Comparison of ENCODE assay signal across 22 mouse cellular contexts in the genomic region with DNA sequence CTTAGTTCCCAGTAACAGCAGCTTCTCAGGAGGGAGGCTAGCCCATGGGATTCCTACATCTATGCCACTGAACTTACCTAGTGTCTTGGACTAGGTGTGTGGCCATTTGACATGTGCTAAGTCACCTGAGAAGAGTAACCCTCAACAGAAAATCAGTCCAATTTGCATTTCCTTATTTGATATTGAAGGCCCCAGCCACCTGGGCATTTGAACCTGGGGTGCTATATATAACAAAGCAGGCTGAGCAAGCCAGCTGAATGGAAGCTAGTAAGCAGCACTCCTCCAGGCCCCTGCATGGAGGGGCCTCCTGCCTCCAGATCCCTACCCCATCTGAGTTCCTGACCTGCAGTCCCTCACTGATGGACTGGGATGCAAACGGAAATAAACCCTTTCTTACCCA.
DNase-seq lines count a peak whose midpoint lies in the region; ATAC-seq lines count a peak whose summit lies in the region.
"Had no signal": no experiment of that assay in that cellular context is flagged by ENCODE, and none has a peak within 500 bp of the region (broad histone marks: within the 10 kb centered on the region; RNA-seq: fewer than 3 reads in every experiment).

No protein-coding gene starts in this region.

- peak overlapping the region; percentile 40 for H3K4me2 ChIP-seq in heart, embryonic 14.5 days (ENCODE audit: low read length)
- H3K4me2 ChIP-seq in liver, embryonic 11.5 days: no peak overlapping the region
- no peak overlapping the region for H3K4me2 ChIP-seq in hindbrain, embryonic 16.5 days (ENCODE audit: low read length)
- H3K4me2 ChIP-seq: embryonic facial prominence, embryonic 13.5 days; forebrain, embryonic 12.5 days; hindbrain, embryonic 15.5 days had no signal

- no peak overlapping the region for H3K4me3 ChIP-seq in heart, embryonic 14.5 days (ENCODE audit: control insufficient read depth in 1 of 2, insufficient read depth in 1 of 2, low read depth in 1 of 2, low read length in 2 of 2)
- H3K4me3 ChIP-seq in liver, embryonic 11.5 days (ENCODE audit: low read depth, low read length): no peak overlapping the region
- H3K4me3 ChIP-seq in hindbrain, embryonic 16.5 days (ENCODE audit: low read length): no peak overlapping the region
- H3K4me3 ChIP-seq: embryonic facial prominence, embryonic 13.5 days; forebrain, embryonic 12.5 days; heart, embryonic 10.5 days; hindbrain, embryonic 10.5 days; hindbrain, embryonic 15.5 days had no signal

- peak overlapping the region in 1 of 2 experiments; percentile 70; a peak in 1 of 4 replicates for H3K27ac ChIP-seq in heart, embryonic 14.5 days (replicated peaks in 1 of 2; ENCODE audit: control insufficient read depth in 1 of 2, insufficient read depth in 1 of 2, low read depth in 2 of 2, low read length in 2 of 2)
- no peak overlapping the region for H3K27ac ChIP-seq in liver, embryonic 11.5 days (ENCODE audit: low read depth, low read length)
- no peak overlapping the region for H3K27ac ChIP-seq in hindbrain, embryonic 16.5 days (ENCODE audit: low read depth, low read length)
- H3K27ac ChIP-seq: embryonic facial prominence, embryonic 13.5 days; forebrain, embryonic 12.5 days; heart, embryonic 10.5 days; hindbrain, embryonic 10.5 days; hindbrain, embryonic 15.5 days had no signal

- WGBS in heart, embryonic 14.5 days: 46% methylated on average over 1 of the region's 1 CpGs
- WGBS in liver, embryonic 11.5 days: 80% methylated on average over 1 of the region's 1 CpGs
- WGBS in hindbrain, embryonic 16.5 days: 82% methylated on average over 1 of the region's 1 CpGs

- intact Hi-C loops in heart, postnatal 25 days (cut with DNase I): no loop called here

- no peaks in the 10 kb centered on the region for H3K9me3 ChIP-seq in heart, embryonic 14.5 days (ENCODE audit: control insufficient read depth, low read length)
- H3K9me3 ChIP-seq in liver, embryonic 11.5 days (ENCODE audit: control insufficient read depth, low read length): no peaks in the 10 kb centered on the region
- H3K9me3 ChIP-seq in hindbrain, embryonic 16.5 days (ENCODE audit: control insufficient read depth, low read length): no peaks in the 10 kb centered on the region
- H3K9me3 ChIP-seq: embryonic facial prominence, embryonic 13.5 days; forebrain, embryonic 12.5 days; heart, embryonic 10.5 days; hindbrain, embryonic 10.5 days; hindbrain, embryonic 15.5 days had no signal

- no peak for ATAC-seq in heart, embryonic 14.5 days (ENCODE audit: insufficient number of reproducible peaks, insufficient read depth, low FRiP score, low read depth)
- ATAC-seq in liver, embryonic 11.5 days (replicated peaks; ENCODE audit: low FRiP score): no peak
- no peak for ATAC-seq in hindbrain, embryonic 16.5 days
- ATAC-seq: activated CD4-positive, CD25-positive, alpha-beta regulatory T cell, adult 4 months; forebrain, embryonic 16.5 days; inflammation-experienced regulatory T-cells, adult 6 months; Patski had no signal

- H3K36me3 ChIP-seq in heart, embryonic 14.5 days (ENCODE audit: control insufficient read depth, insufficient read depth, low read length): peaks cover 10% of the 10 kb centered on the region; the same call in 1 of the 2 replicates
- H3K36me3 ChIP-seq in liver, embryonic 11.5 days (ENCODE audit: control insufficient read depth, insufficient read depth, low read length): no peaks in the 10 kb centered on the region
- peaks cover 3% of the 10 kb centered on the region; the same call in 1 of the 2 replicates for H3K36me3 ChIP-seq in hindbrain, embryonic 16.5 days (ENCODE audit: control insufficient read depth, insufficient read depth, low read length)
- H3K36me3 ChIP-seq: forebrain, embryonic 12.5 days had no signal

- H3K27me3 ChIP-seq in heart, embryonic 14.5 days (ENCODE audit: control insufficient read depth, insufficient read depth, low read length): no peaks in the 10 kb centered on the region
- no peaks in the 10 kb centered on the region for H3K27me3 ChIP-seq in liver, embryonic 11.5 days (replicated peaks; ENCODE audit: control insufficient read depth, insufficient read depth, low read length)
- no peaks in the 10 kb centered on the region for H3K27me3 ChIP-seq in hindbrain, embryonic 16.5 days (replicated peaks; ENCODE audit: control insufficient read depth, insufficient read depth, low read length)
- H3K27me3 ChIP-seq: CH12.LX; embryonic facial prominence, embryonic 13.5 days; forebrain, embryonic 12.5 days; hindbrain, embryonic 15.5 days; Patski had no signal

- DNase-seq in heart, postnatal 25 days (ENCODE audit: low spot score): no peak
- peak; percentile 75 for DNase-seq in A20 (ENCODE audit: low read depth, low spot score)
- DNase-seq in thymus, postnatal 0 days (ENCODE audit: low spot score): peak; percentile 18
- peak; percentile 34 to 49 for DNase-seq in thymus, postnatal 36 days
- DNase-seq in liver, embryonic 11.5 days (ENCODE audit: low spot score): no peak
- DNase-seq: adrenal gland, postnatal 14 days; cerebellum, adult 11-12 months; cerebellum, adult 9-10 months; gastrocnemius, postnatal 10 days; heart, postnatal 14 days had no signal

- H3K4me1 ChIP-seq in heart, embryonic 14.5 days (ENCODE audit: control insufficient read depth in 2 of 2, insufficient read depth in 2 of 2, low read length in 2 of 2): peaks cover 7 to 19% of the 10 kb centered on the region in 2 experiments
- 0 out of 2 replicates have a peak, but pooled peaks cover 4% of the 10 kb centered on the region for H3K4me1 ChIP-seq in liver, embryonic 11.5 days (replicated peaks; ENCODE audit: control insufficient read depth, insufficient read depth, low read length)
- H3K4me1 ChIP-seq in hindbrain, embryonic 16.5 days (ENCODE audit: control insufficient read depth, insufficient read depth, low read depth, low read length): no peaks in the 10 kb centered on the region
- H3K4me1 ChIP-seq: embryonic facial prominence, embryonic 13.5 days; forebrain, embryonic 12.5 days; heart, embryonic 10.5 days; hindbrain, embryonic 10.5 days; hindbrain, embryonic 15.5 days had no signal

- H3K9ac ChIP-seq in heart, embryonic 14.5 days (ENCODE audit: low read length): no peak overlapping the region; the same call in 1 of the 2 replicates
- no peak overlapping the region for H3K9ac ChIP-seq in liver, embryonic 11.5 days (ENCODE audit: low read depth, low read length)
- no peak overlapping the region for H3K9ac ChIP-seq in hindbrain, embryonic 16.5 days (ENCODE audit: low read depth, low read length)
- H3K9ac ChIP-seq: embryonic facial prominence, embryonic 13.5 days; forebrain, embryonic 12.5 days; hindbrain, embryonic 15.5 days had no signal

Comparison
In these comparisons a context has a peak if more than half of its experiments do, and no peak if none do; other contexts are left out.
1. DNase-seq: peak in A20 (single experiment), thymus, postnatal 0 days (single experiment) and thymus, postnatal 36 days (2 of 2); none in heart, postnatal 25 days (single experiment) and liver, embryonic 11.5 days (single experiment).